Mouse (Mus musculus) lung, embryonic 16.5 days (tissue): ENCODE data around the gene Cmip. TPM values are rescaled to one million over a fixed set of nuclear protein-coding genes. Genes with fewer than 3 reads are reported as not detected.
A peak's percentile ranks its signal among the peaks of the same experiment; 100 is the strongest.

Experiments
- ATAC-seq: fragments of 200-750 bp; cut with Nextera tagmentation; 2 replicates; pipeline ENCODE4 v1.8.0; 2017; ENCODE audit warnings: low read depth, mild to moderate bottlenecking, moderate library complexity
- H3K27ac ChIP-seq: fragments of 300-500 bp; sonication (generic); 2 replicates; pipeline ENCODE4 v1.5.1; 2014; ENCODE audit warnings: mild to moderate bottlenecking, control low read depth, low read length
- H3K27me3 ChIP-seq: fragments of 300-500 bp; sonication (generic); 2 replicates; pipeline ENCODE4 v1.6.1; 2014; ENCODE audit warnings: low read depth, low read length, mixed read lengths; ENCODE audit not compliant: control insufficient read depth, insufficient read depth
- H3K36me3 ChIP-seq: fragments of 300-500 bp; sonication (generic); 2 replicates; pipeline ENCODE4 v1.6.1; 2014; ENCODE audit warnings: low read length; ENCODE audit not compliant: control insufficient read depth, insufficient read depth
- H3K4me1 ChIP-seq: fragments of 300-500 bp; sonication (generic); replicated peaks from 2 replicates; pipeline ENCODE4 v1.6.1; 2014; ENCODE audit warnings: low read length, mixed read lengths; ENCODE audit not compliant: control insufficient read depth, insufficient read depth
- H3K4me2 ChIP-seq: fragments of 300-500 bp; sonication (generic); 2 replicates; pipeline ENCODE4 v1.6.1; 2014; ENCODE audit warnings: low read depth, low read length, control low read depth
- H3K4me3 ChIP-seq: fragments of 300-500 bp; sonication (generic); 2 replicates; pipeline ENCODE4 v1.5.1; 2014; ENCODE audit warnings: mild to moderate bottlenecking, low read length, control low read depth
- H3K9ac ChIP-seq: fragments of 300-500 bp; sonication (generic); 2 replicates; pipeline ENCODE4 v1.6.1; 2014; ENCODE audit warnings: low read length, control low read depth
- H3K9me3 ChIP-seq: fragments of 300-500 bp; sonication (generic); 2 replicates; pipeline ENCODE4 v1.6.1; 2016; ENCODE audit warnings: low read length; ENCODE audit not compliant: control insufficient read depth
- WGBS: fragments of 180-500 bp; shearing (Covaris S2); extraction: QIAGEN DNeasy Blood & Tissue Kit; methylation state at CpG from one replicate; pipeline ENCODE4 v1.1.7; 2014; 5-methylcytosine and 5-hydroxymethylcytosine counted together
- polyA plus RNA-seq: library from polyadenylated mRNA; unstranded; fragments of >200 nt; fragmentation: Nextera tagmentation; extraction: Ambion mirVana; gene quantifications from 2 replicates; pipeline ENCODE4 v1.2.1, GENCODE M21; 2015

The Cmip gene
- polyA plus RNA-seq, 1 experiment from 2014 or later = 11.3 TPM

DNA sequence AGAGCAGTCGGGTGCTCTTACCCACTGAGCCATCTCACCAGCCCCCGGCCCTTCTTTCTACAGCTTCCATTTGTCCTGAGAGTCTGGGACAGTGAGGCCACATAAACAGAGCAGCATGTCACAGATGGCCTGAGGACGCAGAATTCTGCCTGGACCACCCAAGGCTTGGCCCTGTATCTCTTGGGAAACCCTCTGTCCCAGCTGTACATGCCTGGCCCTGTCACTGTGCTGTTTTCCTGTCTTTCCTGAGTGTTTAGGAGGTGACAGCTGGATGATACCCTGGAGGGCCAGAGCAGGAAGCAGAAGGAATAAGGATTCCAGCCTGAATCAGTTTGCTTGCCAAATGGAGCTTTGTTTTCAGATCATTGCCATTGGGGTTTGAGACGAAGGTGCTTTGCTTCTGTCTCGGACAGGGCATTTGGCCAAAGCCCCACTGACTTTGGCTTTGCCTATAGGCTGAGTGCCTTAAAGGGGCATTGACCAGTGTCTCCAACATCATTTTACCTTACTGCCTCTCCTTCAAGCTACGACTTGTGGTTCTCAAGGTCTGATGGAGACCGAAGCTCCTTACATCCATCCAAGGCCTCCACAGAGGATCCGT lies 54.2 kb downstream of the Cmip start:
- H3K27me3 ChIP-seq = no peaks in the 10 kb centered on the region
- WGBS = 64% methylated on average over 8 of the region's 8 CpGs
- H3K4me1 ChIP-seq = peaks cover 44% of the 10 kb centered on the region
- H3K27ac ChIP-seq = peak overlapping the region; percentile 57
- no peak overlapping the region for H3K4me3 ChIP-seq
- no peak overlapping the region for H3K4me2 ChIP-seq
- peak; percentile 88 for ATAC-seq
- H3K9me3 ChIP-seq = no peaks in the 10 kb centered on the region
- H3K36me3 ChIP-seq = no peaks in the 10 kb centered on the region
- H3K9ac ChIP-seq = no peak overlapping the region

DNA sequence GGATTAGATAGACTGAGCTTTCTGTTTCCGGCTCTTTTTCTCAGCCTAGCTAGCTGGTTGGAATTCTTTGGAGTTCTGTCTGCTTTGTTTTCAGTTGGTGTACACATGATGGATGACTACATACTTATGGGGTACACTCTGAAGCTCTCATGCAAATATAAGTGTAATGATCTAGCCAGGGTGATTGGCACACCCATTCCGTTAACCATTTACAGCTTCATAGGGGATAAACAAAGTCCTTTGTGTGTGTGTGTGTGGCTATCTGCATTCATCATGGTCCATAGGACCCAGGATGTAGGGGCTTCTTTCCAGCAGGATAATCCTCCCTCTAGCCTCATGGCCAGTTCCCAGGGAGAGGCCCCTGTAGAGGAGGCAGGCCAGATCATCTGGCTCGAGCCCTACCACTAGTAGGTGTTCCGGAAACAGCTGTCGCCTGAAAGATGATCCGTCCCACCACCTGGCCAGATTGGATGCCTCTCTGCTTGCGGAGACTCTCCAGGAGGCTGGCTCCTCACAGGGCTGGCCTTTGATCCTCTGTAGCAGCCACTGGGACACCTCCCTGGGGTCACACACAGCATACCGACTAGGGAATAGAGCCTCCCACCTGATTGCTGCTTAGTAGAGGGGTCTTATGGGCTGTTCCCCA lies 57.6 kb downstream of the Cmip start:
- Histone ChIP-seq H3K9me3 (no peaks in the 10 kb centered on the region), H3K4me3 (no peak overlapping the region), H3K27ac (no peak overlapping the region), H3K27me3 (no peaks in the 10 kb centered on the region), H3K36me3 (no peaks in the 10 kb centered on the region), H3K4me1 (peaks cover 30% of the 10 kb centered on the region), H3K4me2 (no peak overlapping the region), H3K9ac (no peak overlapping the region)
- ATAC-seq = no peak
- WGBS = 41% methylated on average over 8 of the region's 8 CpGs

DNA sequence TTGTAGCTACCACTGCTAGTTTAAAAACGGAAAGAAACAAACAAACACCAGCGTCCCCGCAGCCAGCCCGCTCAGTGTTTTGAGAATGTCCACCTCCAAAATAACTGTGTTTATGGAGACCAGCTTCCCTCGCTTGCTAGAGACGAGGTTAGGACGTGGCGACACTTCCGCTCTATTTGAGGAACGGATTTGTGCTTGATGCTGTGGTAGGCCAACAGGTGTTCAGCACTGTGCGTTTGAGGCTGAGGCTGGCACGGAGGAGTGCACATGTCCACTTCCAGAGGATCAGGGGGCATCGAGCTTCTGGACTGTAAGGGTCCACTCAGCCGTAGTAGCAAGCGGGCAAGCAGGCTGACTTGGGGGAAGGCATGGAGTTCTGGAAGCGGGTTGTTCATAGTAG lies 58.9 kb downstream of the Cmip start:
- H3K4me2 ChIP-seq = no peak overlapping the region
- 80% methylated on average over 16 of the region's 16 CpGs for WGBS
- H3K9me3 ChIP-seq = no peaks in the 10 kb centered on the region
- ATAC-seq = no peak
- no peak overlapping the region for H3K4me3 ChIP-seq
- peaks cover 21% of the 10 kb centered on the region for H3K4me1 ChIP-seq
- no peak overlapping the region for H3K9ac ChIP-seq
- no peak overlapping the region for H3K27ac ChIP-seq
- H3K36me3 ChIP-seq = no peaks in the 10 kb centered on the region
- no peaks in the 10 kb centered on the region for H3K27me3 ChIP-seq

GRCm38 (mm10) chr8:117317478-117317877 lies 60.6 kb downstream of the Cmip start:
- H3K4me2 ChIP-seq = no peak overlapping the region
- no peak overlapping the region for H3K4me3 ChIP-seq
- no peaks in the 10 kb centered on the region for H3K9me3 ChIP-seq
- ATAC-seq = no peak
- H3K9ac ChIP-seq = no peak overlapping the region
- no peak overlapping the region for H3K27ac ChIP-seq
- H3K36me3 ChIP-seq = no peaks in the 10 kb centered on the region
- no peaks in the 10 kb centered on the region for H3K27me3 ChIP-seq
- peaks cover 15% of the 10 kb centered on the region for H3K4me1 ChIP-seq
- 81% methylated on average over 8 of the region's 8 CpGs for WGBS

DNA sequence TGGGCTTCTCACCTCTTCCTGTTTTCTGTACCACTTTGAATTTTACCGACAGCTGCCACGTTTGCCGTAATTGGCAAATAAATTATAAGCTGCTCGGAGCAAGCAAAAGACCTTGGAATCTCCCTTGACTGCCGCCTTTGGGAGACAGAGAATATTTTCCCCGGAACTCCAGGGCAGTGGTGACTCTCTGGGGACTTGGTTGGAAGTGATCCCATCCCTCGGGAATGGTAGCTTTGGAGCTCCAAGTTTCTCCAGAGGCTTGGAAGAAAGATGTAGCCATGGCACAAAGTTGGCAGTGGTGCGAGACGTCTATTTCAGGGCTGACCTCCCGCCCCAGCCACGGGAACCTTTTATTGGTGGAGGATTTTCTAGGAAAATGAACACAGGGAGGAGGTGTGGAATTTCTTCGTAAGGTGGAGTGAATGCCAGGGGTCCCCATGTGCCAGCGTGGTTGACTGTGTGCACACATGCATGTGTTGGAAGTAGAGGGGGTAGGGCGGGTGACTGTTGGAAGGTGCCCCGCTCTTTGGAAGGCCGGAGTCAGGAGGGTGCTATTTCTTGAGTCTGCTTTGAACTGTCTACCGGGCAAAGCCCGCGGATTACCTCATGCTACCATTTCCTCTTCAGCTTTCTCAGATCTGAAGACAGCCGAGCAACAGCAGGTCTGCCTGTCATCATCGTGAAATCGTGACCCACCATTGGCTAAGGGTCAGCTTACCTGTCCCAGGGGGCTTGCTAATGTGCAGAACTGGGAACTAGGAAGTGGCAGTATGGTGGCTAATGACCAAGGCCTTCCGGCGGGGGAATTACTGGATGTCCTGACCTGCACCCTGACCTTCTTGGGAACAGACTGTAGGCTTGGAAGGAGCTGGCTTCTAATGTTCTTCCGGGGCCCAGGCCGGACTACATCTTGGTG lies 62.3 kb downstream of the Cmip start:
- no peaks in the 10 kb centered on the region for H3K9me3 ChIP-seq
- 84% methylated on average over 26 of the region's 26 CpGs for WGBS
- peaks cover 16% of the 10 kb centered on the region for H3K4me1 ChIP-seq
- no peak overlapping the region for H3K4me3 ChIP-seq
- H3K27me3 ChIP-seq = no peaks in the 10 kb centered on the region
- no peak for ATAC-seq
- H3K36me3 ChIP-seq = no peaks in the 10 kb centered on the region
- no peak overlapping the region for H3K4me2 ChIP-seq
- no peak overlapping the region for H3K27ac ChIP-seq
- H3K9ac ChIP-seq = no peak overlapping the region

DNA sequence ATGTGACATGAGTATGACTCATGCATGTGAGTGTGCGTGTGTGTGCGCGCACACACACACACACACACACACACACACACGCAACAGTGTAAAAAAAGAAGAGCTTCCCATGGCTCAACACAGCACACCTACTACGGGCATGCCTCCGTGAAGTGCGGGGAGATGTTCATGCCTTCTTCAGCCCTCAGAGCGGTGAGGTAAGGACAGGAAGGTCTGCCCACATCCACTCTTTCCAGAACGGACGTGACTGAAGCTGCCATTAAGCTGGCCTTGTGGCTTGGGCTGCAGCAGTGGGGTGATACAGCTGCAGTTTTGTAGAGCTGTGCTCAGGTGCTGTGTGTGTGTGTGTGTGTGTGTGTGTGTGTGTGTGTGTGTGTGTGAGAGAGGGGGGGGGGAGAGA lies 63.8 kb downstream of the Cmip start:
- WGBS = 86% methylated on average over 10 of the region's 10 CpGs
- no peaks in the 10 kb centered on the region for H3K9me3 ChIP-seq
- ATAC-seq = no peak

GRCm38 (mm10) chr8:117321232-117321631 lies 64.4 kb downstream of the Cmip start:
- Histone ChIP-seq H3K9me3 (no peaks in the 10 kb centered on the region), H3K9ac (no peak overlapping the region), H3K4me2 (no peak overlapping the region), H3K27me3 (no peaks in the 10 kb centered on the region), H3K36me3 (no peaks in the 10 kb centered on the region), H3K4me1 (peaks cover 8% of the 10 kb centered on the region; the same call in 1 of the 2 replicates), H3K27ac (no peak overlapping the region), H3K4me3 (no peak overlapping the region)
- 86% methylated on average over 15 of the region's 15 CpGs for WGBS
- no peak for ATAC-seq

More for the DNA sequence above, 63.8 kb downstream of the Cmip start:
- peaks cover 8% of the 10 kb centered on the region; the same call in 1 of the 2 replicates for H3K4me1 ChIP-seq
- H3K4me3 ChIP-seq = no peak overlapping the region
- H3K9ac ChIP-seq = no peak overlapping the region
- H3K27me3 ChIP-seq = no peaks in the 10 kb centered on the region
- no peaks in the 10 kb centered on the region for H3K36me3 ChIP-seq
- no peak overlapping the region for H3K27ac ChIP-seq
- no peak overlapping the region for H3K4me2 ChIP-seq

GRCm38 (mm10) chr8:117322021-117322420 lies 65.2 kb downstream of the Cmip start:
- no peak overlapping the region for H3K27ac ChIP-seq
- no peaks in the 10 kb centered on the region for H3K9me3 ChIP-seq
- peaks cover 11% of the 10 kb centered on the region for H3K4me1 ChIP-seq
- no peak for ATAC-seq
- no peak overlapping the region for H3K4me3 ChIP-seq
- no peak overlapping the region for H3K4me2 ChIP-seq
- H3K27me3 ChIP-seq = no peaks in the 10 kb centered on the region
- WGBS = 41% methylated on average over 6 of the region's 6 CpGs
- no peak overlapping the region for H3K9ac ChIP-seq
- no peaks in the 10 kb centered on the region for H3K36me3 ChIP-seq

DNA sequence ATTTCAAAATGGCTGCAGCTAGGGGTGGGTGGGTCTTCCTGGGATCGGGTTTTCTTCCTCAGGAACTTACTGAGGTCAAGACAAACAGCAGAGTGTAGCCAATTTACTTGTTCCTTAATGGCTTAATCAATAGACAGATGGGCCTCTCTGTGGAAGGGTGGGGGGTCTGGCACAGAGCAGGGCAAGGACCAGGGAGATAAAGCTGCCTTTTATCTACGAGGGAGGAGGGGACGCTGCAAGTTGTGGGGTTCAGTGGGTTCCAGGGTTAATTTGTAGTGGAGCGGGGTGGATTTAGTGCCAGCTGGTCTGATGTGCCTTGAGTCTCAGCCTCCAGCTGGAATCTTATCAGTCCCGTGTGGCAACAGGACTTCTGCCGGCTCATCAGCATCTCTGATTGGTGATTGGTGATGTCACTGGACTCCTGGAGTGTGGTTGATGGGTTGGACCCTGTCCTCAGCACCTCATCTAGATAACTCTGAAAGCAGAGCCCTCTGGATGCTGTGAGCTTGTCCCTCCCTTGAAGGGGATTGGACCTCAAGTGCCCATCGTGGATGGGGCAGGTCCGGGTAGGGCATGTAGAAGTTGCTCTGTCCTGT lies 65.9 kb downstream of the Cmip start:
- peak; percentile 61 for ATAC-seq
- no peaks in the 10 kb centered on the region for H3K9me3 ChIP-seq
- no peak overlapping the region for H3K4me3 ChIP-seq
- WGBS = 21% methylated on average over 8 of the region's 8 CpGs
- no peak overlapping the region for H3K4me2 ChIP-seq
- H3K4me1 ChIP-seq = peaks cover 15% of the 10 kb centered on the region
- H3K27me3 ChIP-seq = no peaks in the 10 kb centered on the region
- no peak overlapping the region for H3K9ac ChIP-seq
- no peak overlapping the region for H3K27ac ChIP-seq
- no peaks in the 10 kb centered on the region for H3K36me3 ChIP-seq
